Mouse (Mus musculus) kidney, embryonic 15.5 days (tissue): Measurements from ENCODE around the gene Pdzd2. TPM values are rescaled to one million over a fixed set of nuclear protein-coding genes. Genes with fewer than 3 reads are reported as not detected.

ENCODE experiments used
- ATAC-seq: fragments of 200-750 bp; cut with Nextera tagmentation; replicated peaks from 2 replicates; pipeline ENCODE4 v1.8.0; 2017; ENCODE audit warnings: moderate TSS enrichment; ENCODE audit not compliant: low FRiP score
- H3K27ac ChIP-seq: fragments of 300-500 bp; sonication (generic); 2 replicates; pipeline ENCODE4 v1.5.1; 2015; ENCODE audit warnings: mild to moderate bottlenecking, inconsistent platforms
- H3K27me3 ChIP-seq: fragments of 300-500 bp; sonication (generic); 2 replicates; pipeline ENCODE4 v1.6.1; 2015; ENCODE audit warnings: inconsistent platforms
- H3K36me3 ChIP-seq: fragments of 300-500 bp; sonication (generic); 2 replicates; pipeline ENCODE4 v1.6.1; 2015; ENCODE audit warnings: inconsistent platforms
- H3K4me1 ChIP-seq: fragments of 300-500 bp; sonication (generic); 2 replicates; pipeline ENCODE4 v1.6.1; 2015; ENCODE audit warnings: inconsistent platforms
- H3K4me2 ChIP-seq: fragments of 300-500 bp; sonication (generic); 2 replicates; pipeline ENCODE4 v1.6.1; 2015; ENCODE audit warnings: moderate library complexity, mild to moderate bottlenecking, inconsistent platforms
- H3K4me3 ChIP-seq: fragments of 300-500 bp; sonication (generic); replicated peaks from 2 replicates; pipeline ENCODE4 v1.5.1; 2015; ENCODE audit warnings: mild to moderate bottlenecking, inconsistent platforms
- H3K9ac ChIP-seq: fragments of 300-500 bp; sonication (generic); 2 replicates; pipeline ENCODE4 v1.6.1; 2015; ENCODE audit warnings: mild to moderate bottlenecking, inconsistent platforms
- H3K9me3 ChIP-seq: fragments of 300-500 bp; sonication (generic); replicated peaks from 2 replicates; pipeline ENCODE4 v1.6.1; 2016; ENCODE audit warnings: inconsistent platforms
- WGBS: fragments of 180-500 bp; shearing (Covaris S2); methylation state at CpG from one replicate; pipeline ENCODE4 v1.1.7; 2015; ENCODE audit warnings: mixed read lengths; 5-methylcytosine and 5-hydroxymethylcytosine counted together
- polyA plus RNA-seq: library from polyadenylated mRNA; unstranded; fragments of >200 nt; fragmentation: Nextera tagmentation; extraction: Ambion mirVana; gene quantifications from 2 replicates; pipeline ENCODE4 v1.2.1, GENCODE M21; 2015

Pdzd2 gene
- polyA plus RNA-seq, 1 experiment from 2014 or later = 41.3 TPM

- Histone ChIP-seq H3K9me3 (no peaks in the 10 kb centered on the region), H3K4me2 (no peak overlapping the region), H3K27me3 (no peaks in the 10 kb centered on the region), H3K4me3 (no peak overlapping the region), H3K4me1 (peaks cover 72% of the 10 kb centered on the region), H3K9ac (no peak overlapping the region), H3K36me3 (peaks cover 5% of the 10 kb centered on the region; the same call in 1 of the 2 replicates), H3K27ac (0 out of 2 replicates have a peak overlapping the region, but pooled peaks have one; percentile 22)
- ATAC-seq = no peak
- WGBS = 34% methylated on average over 7 of the region's 7 CpGs
These were observed 308.0 kb downstream of the Pdzd2 start for GRCm38 (mm10) chr15:12431684-12432083.

DNA sequence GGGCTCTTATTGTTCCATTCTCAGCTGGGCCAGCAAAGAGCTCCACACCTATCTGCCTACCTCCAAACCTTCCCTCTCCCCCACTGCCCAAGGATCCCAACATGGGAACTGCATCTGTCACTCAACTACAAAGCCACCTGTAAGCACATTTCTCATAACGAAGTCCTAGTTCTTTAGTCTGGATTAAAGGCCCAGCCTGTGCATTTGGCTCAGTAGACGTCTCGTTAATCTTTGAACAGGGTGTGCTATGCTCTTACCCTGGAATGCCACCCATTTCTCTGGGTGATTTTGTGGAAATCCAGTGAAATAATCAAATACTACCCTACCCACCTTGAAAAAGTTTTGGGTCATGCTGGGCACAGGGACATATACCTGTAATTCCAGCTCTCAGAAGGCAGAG is 308.5 kb downstream of the Pdzd2 start:
- 81% methylated on average over 3 of the region's 3 CpGs for WGBS
- Histone ChIP-seq H3K4me3 (no peak overlapping the region), H3K9me3 (no peaks in the 10 kb centered on the region), H3K9ac (no peak overlapping the region), H3K27ac (peak overlapping the region; percentile 45; the same call in 1 of the 2 replicates), H3K27me3 (no peaks in the 10 kb centered on the region), H3K4me1 (peaks cover 68% of the 10 kb centered on the region), H3K4me2 (no peak overlapping the region), H3K36me3 (peaks cover 2% of the 10 kb centered on the region; the same call in 1 of the 2 replicates)
- no peak for ATAC-seq

DNA sequence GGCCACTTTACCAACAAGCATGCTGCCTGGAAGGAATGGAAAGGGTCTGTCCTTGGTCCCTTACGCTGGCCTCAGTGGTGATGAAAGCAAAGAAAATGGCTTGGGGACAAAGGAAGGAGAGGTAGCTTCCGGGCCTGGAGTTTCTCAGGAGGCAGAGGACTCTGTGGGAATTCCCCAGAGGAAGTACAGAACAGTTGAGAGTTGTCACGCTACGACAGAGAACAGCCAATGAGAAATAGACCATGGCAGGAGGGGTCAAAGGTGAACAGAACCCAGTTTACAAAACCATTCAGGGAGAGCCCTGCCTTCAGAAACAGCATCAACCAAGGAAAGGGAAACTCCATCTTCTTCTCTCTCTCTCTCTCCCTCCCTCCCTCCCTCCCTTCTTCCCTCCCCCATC is 309.1 kb downstream of the Pdzd2 start:
- Histone ChIP-seq H3K4me3 (no peak overlapping the region), H3K27ac (peak overlapping the region; percentile 76), H3K27me3 (no peaks in the 10 kb centered on the region), H3K9me3 (no peaks in the 10 kb centered on the region), H3K4me1 (peaks cover 64% of the 10 kb centered on the region), H3K4me2 (no peak overlapping the region), H3K9ac (no peak overlapping the region), H3K36me3 (no peaks in the 10 kb centered on the region)
- ATAC-seq = 0 out of 2 replicates have a peak, but pooled peaks have one; percentile 27
- WGBS = 37% methylated on average over 4 of the region's 4 CpGs

DNA sequence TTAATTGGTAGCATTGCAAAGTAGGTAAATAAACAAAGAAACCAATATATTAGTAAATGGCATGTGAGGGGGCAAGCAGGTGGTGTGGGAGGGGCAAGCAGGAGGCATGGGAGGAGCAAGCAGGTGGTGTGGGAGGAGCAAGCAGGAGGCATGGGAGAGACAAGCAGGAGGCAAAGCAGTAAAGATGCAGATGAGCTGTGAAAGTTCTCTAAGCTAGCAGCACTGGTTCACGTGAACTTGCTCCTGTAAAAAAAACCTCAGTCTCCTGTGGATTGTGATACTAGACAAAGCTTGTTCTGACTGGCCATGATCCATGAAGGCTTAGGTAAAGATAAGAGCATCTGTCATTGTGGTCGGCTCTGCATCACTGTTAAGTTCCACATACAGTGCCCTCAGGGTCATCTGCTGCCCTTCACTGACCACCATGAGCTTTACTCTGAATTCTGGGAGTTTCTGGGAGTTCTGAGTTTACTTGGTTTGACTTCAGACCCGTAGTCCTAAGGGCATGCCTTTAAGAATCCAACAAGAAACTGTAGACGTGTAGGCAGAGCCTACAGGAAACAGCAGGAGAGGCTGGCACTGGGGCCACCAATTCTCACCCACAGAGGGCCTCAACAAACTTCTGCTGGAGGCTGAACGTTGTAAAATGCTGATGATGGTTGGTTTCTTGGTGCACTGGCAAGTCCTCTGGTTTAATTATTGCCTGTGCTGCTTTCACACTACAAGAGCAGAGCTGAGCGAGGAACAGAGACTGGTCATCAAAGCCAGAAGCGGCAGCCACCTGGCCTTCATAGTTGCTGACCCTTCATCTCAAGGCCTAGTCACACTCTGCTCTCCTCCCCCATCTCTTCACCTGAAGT is 309.9 kb downstream of the Pdzd2 start:
- Histone ChIP-seq H3K9ac (no peak overlapping the region), H3K27me3 (no peaks in the 10 kb centered on the region), H3K9me3 (no peaks in the 10 kb centered on the region), H3K4me3 (no peak overlapping the region), H3K4me2 (no peak overlapping the region), H3K4me1 (peaks cover 70% of the 10 kb centered on the region), H3K36me3 (no peaks in the 10 kb centered on the region), H3K27ac (peak overlapping the region; percentile 76)
- WGBS = 39% methylated on average over 7 of the region's 7 CpGs
- 0 out of 2 replicates have a peak, but pooled peaks have one; percentile 31 for ATAC-seq

DNA sequence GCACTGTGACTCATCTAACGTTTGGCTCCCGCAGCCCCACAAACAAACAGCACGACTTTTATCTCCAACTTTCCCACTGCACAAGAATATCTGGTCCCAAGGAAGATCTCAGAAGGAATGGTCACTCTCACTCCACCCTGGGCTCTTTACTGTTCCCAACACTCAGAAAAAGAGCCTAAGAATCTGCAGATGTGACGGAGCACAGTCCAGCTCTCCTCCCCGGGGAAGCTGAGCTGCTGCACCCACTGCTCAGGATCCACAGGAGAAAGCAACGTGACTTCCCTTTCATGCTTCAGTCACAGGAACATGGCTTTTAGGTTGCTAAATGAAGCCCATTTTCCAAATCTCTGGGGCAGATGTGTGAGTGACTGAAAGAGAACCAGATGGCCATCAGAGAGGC is 311.9 kb downstream of the Pdzd2 start:
- ATAC-seq = no peak
- H3K9me3 ChIP-seq = no peaks in the 10 kb centered on the region

DNA sequence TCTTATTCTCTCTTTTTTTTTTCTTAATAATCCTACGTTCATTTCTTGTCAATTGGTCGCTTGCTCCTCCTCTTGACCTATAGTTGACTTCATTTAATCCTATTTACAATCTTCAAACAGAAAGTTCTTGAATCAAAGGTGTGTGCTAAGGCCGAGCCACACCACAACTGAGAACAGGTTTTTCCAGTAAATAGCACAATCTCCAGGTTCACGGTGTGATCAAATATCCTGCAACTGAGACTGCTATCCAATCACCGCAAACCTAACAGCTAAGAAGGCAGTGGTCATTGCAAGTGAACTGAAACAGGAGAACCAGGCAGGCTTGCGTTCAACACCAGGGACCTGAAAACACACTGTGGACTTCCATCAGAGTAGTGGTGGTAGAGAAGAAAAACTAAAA is 313.4 kb downstream of the Pdzd2 start:
- no peak overlapping the region for H3K9ac ChIP-seq
- no peaks in the 10 kb centered on the region for H3K27me3 ChIP-seq
- 62% methylated on average over 6 of the region's 6 CpGs for WGBS
- H3K27ac ChIP-seq = no peak overlapping the region; the same call in 1 of the 2 replicates
- no peak for ATAC-seq
- H3K9me3 ChIP-seq = no peaks in the 10 kb centered on the region
- H3K4me3 ChIP-seq = no peak overlapping the region
- H3K4me2 ChIP-seq = no peak overlapping the region
- no peaks in the 10 kb centered on the region for H3K36me3 ChIP-seq
- H3K4me1 ChIP-seq = peaks cover 40% of the 10 kb centered on the region

More for the DNA sequence above, 311.9 kb downstream of the Pdzd2 start:
- Histone ChIP-seq H3K4me3 (no peak overlapping the region), H3K27ac (no peak overlapping the region), H3K4me2 (no peak overlapping the region), H3K36me3 (no peaks in the 10 kb centered on the region), H3K27me3 (no peaks in the 10 kb centered on the region), H3K4me1 (peaks cover 55% of the 10 kb centered on the region), H3K9ac (no peak overlapping the region)
- 87% methylated on average over 6 of the region's 6 CpGs for WGBS

- Histone ChIP-seq H3K27ac (no peak overlapping the region), H3K27me3 (no peaks in the 10 kb centered on the region), H3K4me3 (no peak overlapping the region), H3K4me2 (no peak overlapping the region), H3K9ac (no peak overlapping the region), H3K36me3 (no peaks in the 10 kb centered on the region), H3K9me3 (no peaks in the 10 kb centered on the region), H3K4me1 (peaks cover 28% of the 10 kb centered on the region)
- WGBS = 44% methylated on average over 13 of the region's 13 CpGs
- ATAC-seq = peak; percentile 36; the same call in 1 of the 2 replicates
These were observed 314.6 kb downstream of the Pdzd2 start for GRCm38 (mm10) chr15:12425049-12425627.

- no peak for ATAC-seq
- Histone ChIP-seq H3K4me3 (no peak overlapping the region), H3K9ac (no peak overlapping the region), H3K27ac (no peak overlapping the region), H3K36me3 (no peaks in the 10 kb centered on the region), H3K4me2 (no peak overlapping the region), H3K9me3 (no peaks in the 10 kb centered on the region), H3K27me3 (no peaks in the 10 kb centered on the region), H3K4me1 (peaks cover 24% of the 10 kb centered on the region)
- 63% methylated on average over 5 of the region's 5 CpGs for WGBS
These were observed 315.5 kb downstream of the Pdzd2 start for GRCm38 (mm10) chr15:12424187-12424586.

DNA sequence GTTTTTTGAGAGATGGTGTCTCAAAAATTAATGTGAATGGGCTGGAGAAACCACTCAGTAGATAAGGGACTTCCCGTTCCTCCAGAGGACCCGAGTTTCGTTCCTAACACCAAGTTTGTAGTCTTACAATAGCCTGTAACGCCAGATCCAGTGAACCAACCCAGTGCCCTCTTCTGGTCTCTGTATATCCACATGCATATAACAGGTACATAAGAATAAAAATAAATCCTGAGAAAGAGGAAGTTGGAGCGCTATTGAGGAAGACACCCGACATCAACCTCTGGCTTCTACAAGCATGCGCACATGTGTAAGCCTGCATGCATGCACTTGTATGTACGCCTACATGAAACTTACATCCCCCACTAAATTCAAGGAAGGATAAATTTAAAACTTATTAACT is 318.8 kb downstream of the Pdzd2 start:
- no peak for ATAC-seq
- Histone ChIP-seq H3K27me3 (no peaks in the 10 kb centered on the region), H3K4me2 (no peak overlapping the region), H3K9me3 (no peaks in the 10 kb centered on the region), H3K4me1 (peaks cover 16% of the 10 kb centered on the region; the same call in 1 of the 2 replicates), H3K27ac (no peak overlapping the region), H3K36me3 (no peaks in the 10 kb centered on the region; the same call in 1 of the 2 replicates), H3K9ac (no peak overlapping the region), H3K4me3 (no peak overlapping the region)
- WGBS = 93% methylated on average over 8 of the region's 8 CpGs

GRCm38 (mm10) chr15:12420376-12420775 is 319.3 kb downstream of the Pdzd2 start:
- Histone ChIP-seq H3K27ac (no peak overlapping the region), H3K27me3 (no peaks in the 10 kb centered on the region), H3K9ac (no peak overlapping the region), H3K4me3 (no peak overlapping the region), H3K36me3 (no peaks in the 10 kb centered on the region; the same call in 1 of the 2 replicates), H3K4me2 (no peak overlapping the region), H3K9me3 (no peaks in the 10 kb centered on the region), H3K4me1 (peaks cover 13% of the 10 kb centered on the region; the same call in 1 of the 2 replicates)
- ATAC-seq = no peak
- WGBS = 67% methylated on average over 10 of the region's 10 CpGs

GRCm38 (mm10) chr15:12419446-12419845 is 320.3 kb downstream of the Pdzd2 start:
- Histone ChIP-seq H3K4me1 (0 out of 2 replicates have a peak, but pooled peaks cover 6% of the 10 kb centered on the region), H3K27ac (no peak overlapping the region), H3K9me3 (no peaks in the 10 kb centered on the region), H3K9ac (no peak overlapping the region), H3K4me3 (no peak overlapping the region), H3K36me3 (no peaks in the 10 kb centered on the region; the same call in 1 of the 2 replicates), H3K4me2 (no peak overlapping the region), H3K27me3 (no peaks in the 10 kb centered on the region)
- WGBS = 75% methylated on average over 7 of the region's 7 CpGs
- ATAC-seq = no peak

DNA sequence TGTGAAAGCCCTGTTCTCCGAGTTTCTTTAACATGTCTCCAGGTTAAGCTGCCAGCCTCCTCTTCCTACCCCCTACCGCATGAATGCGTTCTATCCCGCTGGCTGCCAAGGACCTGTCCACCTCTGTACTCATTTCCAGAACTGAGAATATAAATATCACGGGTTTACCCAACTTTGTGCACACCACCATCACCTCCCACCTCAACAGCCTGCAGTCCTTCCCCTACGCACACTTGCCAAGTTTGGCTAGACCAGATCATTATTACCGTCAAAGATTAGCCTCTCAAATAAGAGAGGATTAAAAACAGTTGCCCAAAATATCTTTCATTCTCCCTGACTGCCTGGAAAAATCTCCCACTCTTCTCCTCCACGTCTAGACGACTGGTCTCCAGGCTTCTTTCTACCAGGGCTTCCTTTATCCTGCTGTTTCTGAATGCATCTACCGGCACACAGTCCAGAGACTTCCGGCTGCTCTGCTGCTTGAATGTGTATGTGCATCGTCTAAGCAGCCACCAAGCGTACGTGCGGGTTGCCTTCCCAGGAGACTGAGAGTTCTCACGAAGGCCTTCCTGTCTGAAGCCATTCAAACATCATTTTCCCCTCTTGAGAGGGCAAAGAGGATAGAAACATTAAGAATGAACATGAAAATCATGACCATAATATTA is 324.1 kb downstream of the Pdzd2 start:
- Histone ChIP-seq H3K27ac (no peak overlapping the region), H3K27me3 (no peaks in the 10 kb centered on the region), H3K4me3 (no peak overlapping the region), H3K4me2 (no peak overlapping the region), H3K9ac (no peak overlapping the region), H3K36me3 (no peaks in the 10 kb centered on the region; the same call in 1 of the 2 replicates), H3K4me1 (0 out of 2 replicates have a peak, but pooled peaks cover 6% of the 10 kb centered on the region), H3K9me3 (no peaks in the 10 kb centered on the region)
- no peak for ATAC-seq
- WGBS = 86% methylated on average over 16 of the region's 16 CpGs
